Mouse (Mus musculus): ENCODE results near the gene Klf1. TPM values are rescaled to one million over a fixed set of nuclear protein-coding genes. Genes with fewer than 3 reads are reported as not detected.

The Klf1 gene
- total RNA-seq, 1 experiment, result 0.31 TPM

DNA sequence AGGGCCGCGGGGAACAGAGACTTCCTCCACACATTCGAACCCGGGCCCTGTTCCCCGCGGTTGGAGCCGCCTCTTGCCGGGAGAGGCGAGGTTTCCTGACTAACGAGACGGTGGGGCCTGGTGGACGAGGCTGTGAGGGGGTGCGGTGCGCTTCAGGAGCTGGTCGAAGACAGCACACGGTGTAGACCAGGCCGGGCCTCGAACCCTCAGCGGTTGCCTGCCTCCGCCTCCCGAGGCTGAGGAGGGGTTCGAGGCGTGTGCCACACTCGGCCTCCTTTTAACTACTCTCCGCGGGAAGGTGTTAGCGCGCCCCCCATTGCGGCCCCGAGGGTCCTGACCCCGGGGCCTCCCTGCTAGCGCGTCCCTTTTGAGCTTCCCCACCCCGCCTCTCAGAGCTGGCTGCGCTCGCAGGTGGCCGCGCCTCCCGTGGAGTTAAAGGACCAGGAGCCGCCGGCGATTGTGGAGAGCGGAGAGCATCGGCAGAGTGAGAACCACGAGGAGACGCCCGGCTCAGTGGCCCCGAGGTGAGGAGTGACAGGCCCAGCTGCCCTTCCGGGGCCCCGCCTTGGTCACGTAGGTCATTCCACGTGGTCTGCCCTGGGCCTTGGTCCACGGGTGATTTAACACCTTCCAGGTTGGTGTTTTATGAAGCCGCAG is 29.3 kb upstream of the Klf1 start:
- H3K4me1 ChIP-seq (ENCODE audit: control insufficient read depth in 2 of 2, insufficient read depth in 2 of 2, low read length in 2 of 2, poor library complexity in 1 of 2), result 0 out of 4 replicates have a peak, but pooled peaks cover 0 to 2% of the 10 kb centered on the region in 2 experiments
- peaks cover 26% of the 10 kb centered on the region for H3K36me3 ChIP-seq (ENCODE audit: control insufficient read depth, insufficient read depth, low read length, poor library complexity, severe bottlenecking)
- TF ChIP-seq HCFC1 (IDR thresholded peaks at IDR 0.05; ENCODE audit: borderline replicate concordance, insufficient read depth, low read length) (no peak), CHD2 (IDR thresholded peaks at IDR 0.05; ENCODE audit: low read depth, low read length) (no peak), ZC3H11A (IDR thresholded peaks at IDR 0.05; ENCODE audit: borderline replicate concordance, low read depth, low read length) (no peak), ZNF384 (IDR thresholded peaks at IDR 0.05; ENCODE audit: low read depth, low read length) (no peak), MAFK (IDR thresholded peaks at IDR 0.05; ENCODE audit: insufficient read depth, low read depth, low read length) (no peak)
- DNase-seq (ENCODE audit: low read depth, low spot score), result peak; percentile 25
- H3K4me3 ChIP-seq (ENCODE audit: insufficient read depth in 1 of 2, low read depth in 1 of 2, low read length in 2 of 2, poor library complexity in 1 of 2, severe bottlenecking in 1 of 2), result peak overlapping the region; percentile 64 to 68
- peak overlapping the region; percentile 67 for H3K9ac ChIP-seq (ENCODE audit: insufficient read depth, low read depth, low read length, poor library complexity, severe bottlenecking)
- in situ Hi-C loops (cut with MboI; ENCODE audit: low sequenced_read_pairs in 2 of 2, unreplicated experiment in 2 of 2), result no loop called here
- H3K9me3 ChIP-seq (ENCODE audit: control insufficient read depth, insufficient read depth, low read depth, low read length), result no peaks in the 10 kb centered on the region
- H3K27ac ChIP-seq (ENCODE audit: insufficient read depth, low read depth, low read length, poor library complexity, severe bottlenecking), result no peak overlapping the region

DNA sequence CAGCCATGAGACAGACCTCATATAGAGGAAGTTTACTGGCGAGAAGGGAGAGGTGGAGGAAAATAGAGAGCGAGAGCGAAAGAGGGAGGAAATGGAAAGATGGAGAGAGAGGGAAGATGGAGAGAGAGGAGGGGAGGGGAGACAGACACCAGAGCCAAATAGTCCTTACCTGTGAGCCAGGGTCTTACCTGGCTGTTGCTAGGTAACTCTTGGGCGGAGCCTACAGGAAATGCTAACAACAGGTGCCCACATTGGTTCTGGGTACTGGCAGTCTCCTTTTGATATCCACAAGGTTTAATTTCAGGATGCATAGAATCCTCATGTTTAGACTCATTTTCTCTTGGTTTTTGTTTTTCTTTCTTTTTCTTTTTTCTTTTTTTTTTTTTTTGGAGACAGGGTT is 28.7 kb upstream of the Klf1 start:
- H3K9me3 ChIP-seq (ENCODE audit: control insufficient read depth, insufficient read depth, low read depth, low read length), result no peaks in the 10 kb centered on the region
- peaks cover 23% of the 10 kb centered on the region for H3K36me3 ChIP-seq (ENCODE audit: control insufficient read depth, insufficient read depth, low read length, poor library complexity, severe bottlenecking)
- H3K4me1 ChIP-seq (ENCODE audit: control insufficient read depth in 2 of 2, insufficient read depth in 2 of 2, low read length in 2 of 2, poor library complexity in 1 of 2), result 0 out of 4 replicates have a peak, but pooled peaks cover 0 to 2% of the 10 kb centered on the region in 2 experiments
- peak overlapping the region; percentile 67 for H3K9ac ChIP-seq (ENCODE audit: insufficient read depth, low read depth, low read length, poor library complexity, severe bottlenecking)
- no peak for TF ChIP-seq HCFC1 (IDR thresholded peaks at IDR 0.05; ENCODE audit: borderline replicate concordance, insufficient read depth, low read length)
- no peak for TF ChIP-seq MAFK (IDR thresholded peaks at IDR 0.05; ENCODE audit: insufficient read depth, low read depth, low read length)
- no peak for TF ChIP-seq ZC3H11A (IDR thresholded peaks at IDR 0.05; ENCODE audit: borderline replicate concordance, low read depth, low read length)
- no peak for TF ChIP-seq CHD2 (IDR thresholded peaks at IDR 0.05; ENCODE audit: low read depth, low read length)
- H3K27ac ChIP-seq (ENCODE audit: insufficient read depth, low read depth, low read length, poor library complexity, severe bottlenecking), result no peak overlapping the region
- peak overlapping the region; percentile 64 to 68 for H3K4me3 ChIP-seq (ENCODE audit: insufficient read depth in 1 of 2, low read depth in 1 of 2, low read length in 2 of 2, poor library complexity in 1 of 2, severe bottlenecking in 1 of 2)
- peak; percentile 24 for DNase-seq (ENCODE audit: low read depth, low spot score)
- in situ Hi-C loops (cut with MboI; ENCODE audit: low sequenced_read_pairs in 2 of 2, unreplicated experiment in 2 of 2), result no loop called here

DNA sequence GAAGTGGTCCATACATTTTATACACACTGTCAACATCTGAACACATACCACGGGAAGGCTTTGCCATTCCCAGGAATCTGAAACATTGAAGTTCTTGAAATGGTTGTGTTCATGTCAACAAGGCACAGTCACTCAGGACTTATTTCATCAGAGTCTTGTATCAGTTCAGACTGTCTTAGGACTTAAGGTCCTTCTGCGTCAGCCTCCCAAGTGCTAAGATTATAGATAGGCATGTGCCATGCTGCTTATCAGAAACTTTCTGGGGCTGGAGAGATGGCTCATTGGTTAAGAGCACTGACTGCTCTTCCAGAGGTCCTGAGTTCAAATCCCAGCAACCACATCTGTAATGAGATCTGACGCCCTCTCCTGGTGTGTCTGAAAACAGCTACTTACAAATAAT is 27.4 kb upstream of the Klf1 start:
- no peak overlapping the region for H3K27ac ChIP-seq (ENCODE audit: insufficient read depth, low read depth, low read length, poor library complexity, severe bottlenecking)
- in situ Hi-C loops (cut with MboI; ENCODE audit: low sequenced_read_pairs in 2 of 2, unreplicated experiment in 2 of 2), result no loop called here
- no peak for DNase-seq (ENCODE audit: low read depth, low spot score)
- H3K4me1 ChIP-seq (ENCODE audit: control insufficient read depth in 2 of 2, insufficient read depth in 2 of 2, low read length in 2 of 2, poor library complexity in 1 of 2), result 0 out of 4 replicates have a peak, but pooled peaks cover 0 to 2% of the 10 kb centered on the region in 2 experiments
- H3K36me3 ChIP-seq (ENCODE audit: control insufficient read depth, insufficient read depth, low read length, poor library complexity, severe bottlenecking), result peaks cover 10% of the 10 kb centered on the region
- H3K9ac ChIP-seq (ENCODE audit: insufficient read depth, low read depth, low read length, poor library complexity, severe bottlenecking), result no peak overlapping the region
- TF ChIP-seq ZNF384 (IDR thresholded peaks at IDR 0.05; ENCODE audit: low read depth, low read length) (no peak), ZC3H11A (IDR thresholded peaks at IDR 0.05; ENCODE audit: borderline replicate concordance, low read depth, low read length) (no peak), MAFK (IDR thresholded peaks at IDR 0.05; ENCODE audit: insufficient read depth, low read depth, low read length) (no peak), CHD2 (IDR thresholded peaks at IDR 0.05; ENCODE audit: low read depth, low read length) (no peak), HCFC1 (IDR thresholded peaks at IDR 0.05; ENCODE audit: borderline replicate concordance, insufficient read depth, low read length) (no peak)
- no peaks in the 10 kb centered on the region for H3K9me3 ChIP-seq (ENCODE audit: control insufficient read depth, insufficient read depth, low read depth, low read length)
- no peak overlapping the region for H3K4me3 ChIP-seq (ENCODE audit: insufficient read depth in 1 of 2, low read depth in 1 of 2, low read length in 2 of 2, poor library complexity in 1 of 2, severe bottlenecking in 1 of 2)

DNA sequence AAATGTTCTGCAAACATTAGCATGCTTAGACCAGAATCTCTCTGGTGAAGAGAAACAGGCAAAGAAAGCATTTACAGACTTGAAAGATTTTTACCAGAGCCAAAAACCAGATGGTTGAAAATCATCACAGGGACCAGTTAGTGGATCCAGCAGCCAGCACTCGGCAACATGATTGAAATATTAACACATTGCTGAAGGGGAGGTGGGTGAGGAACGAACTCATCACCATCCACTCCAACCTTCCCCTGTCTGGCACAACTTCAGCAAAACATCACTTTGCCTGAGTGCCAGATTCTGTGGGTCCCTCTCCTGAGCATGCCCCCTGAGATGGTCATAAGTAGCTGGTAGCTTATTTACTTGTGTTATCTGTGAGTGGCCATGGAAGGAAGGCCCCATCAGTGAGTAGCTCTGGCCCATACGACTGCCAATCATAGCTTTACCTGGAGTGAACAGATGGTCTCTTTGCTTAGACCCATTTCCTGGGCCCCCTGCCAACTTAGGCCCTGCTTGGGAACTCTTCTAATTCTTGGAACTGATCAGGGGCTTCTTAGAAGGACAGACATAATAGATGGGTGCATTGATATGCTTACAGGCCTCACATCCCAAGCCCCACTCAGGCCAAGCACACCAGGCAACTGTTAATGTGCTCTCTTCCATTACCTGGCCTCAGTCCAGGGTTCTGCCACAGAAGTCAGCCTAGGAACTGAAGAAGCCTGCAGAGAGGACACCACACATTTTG is 24.3 kb upstream of the Klf1 start:
- Histone ChIP-seq H3K9me3 (ENCODE audit: control insufficient read depth, insufficient read depth, low read depth, low read length) (no peaks in the 10 kb centered on the region), H3K27ac (ENCODE audit: insufficient read depth, low read depth, low read length, poor library complexity, severe bottlenecking) (no peak overlapping the region), H3K36me3 (ENCODE audit: control insufficient read depth, insufficient read depth, low read length, poor library complexity, severe bottlenecking) (peaks cover 8% of the 10 kb centered on the region), H3K4me1 (ENCODE audit: control insufficient read depth in 2 of 2, insufficient read depth in 2 of 2, low read length in 2 of 2, poor library complexity in 1 of 2) (no peaks in the 10 kb centered on the region), H3K9ac (ENCODE audit: insufficient read depth, low read depth, low read length, poor library complexity, severe bottlenecking) (no peak overlapping the region), H3K4me3 (ENCODE audit: insufficient read depth in 1 of 2, low read depth in 1 of 2, low read length in 2 of 2, poor library complexity in 1 of 2, severe bottlenecking in 1 of 2) (no peak overlapping the region)
- in situ Hi-C loops (cut with MboI; ENCODE audit: low sequenced_read_pairs in 2 of 2, unreplicated experiment in 2 of 2), result no loop called here
- no peak for DNase-seq (ENCODE audit: low read depth, low spot score)
- TF ChIP-seq CHD2 (IDR thresholded peaks at IDR 0.05; ENCODE audit: low read depth, low read length) (no peak), ZNF384 (IDR thresholded peaks at IDR 0.05; ENCODE audit: low read depth, low read length) (no peak), ZC3H11A (IDR thresholded peaks at IDR 0.05; ENCODE audit: borderline replicate concordance, low read depth, low read length) (no peak), MAFK (IDR thresholded peaks at IDR 0.05; ENCODE audit: insufficient read depth, low read depth, low read length) (no peak)

All from ES-E14 (cell line).